12 mouse cellular contexts compared by ENCODE assay signal in the genomic region with DNA sequence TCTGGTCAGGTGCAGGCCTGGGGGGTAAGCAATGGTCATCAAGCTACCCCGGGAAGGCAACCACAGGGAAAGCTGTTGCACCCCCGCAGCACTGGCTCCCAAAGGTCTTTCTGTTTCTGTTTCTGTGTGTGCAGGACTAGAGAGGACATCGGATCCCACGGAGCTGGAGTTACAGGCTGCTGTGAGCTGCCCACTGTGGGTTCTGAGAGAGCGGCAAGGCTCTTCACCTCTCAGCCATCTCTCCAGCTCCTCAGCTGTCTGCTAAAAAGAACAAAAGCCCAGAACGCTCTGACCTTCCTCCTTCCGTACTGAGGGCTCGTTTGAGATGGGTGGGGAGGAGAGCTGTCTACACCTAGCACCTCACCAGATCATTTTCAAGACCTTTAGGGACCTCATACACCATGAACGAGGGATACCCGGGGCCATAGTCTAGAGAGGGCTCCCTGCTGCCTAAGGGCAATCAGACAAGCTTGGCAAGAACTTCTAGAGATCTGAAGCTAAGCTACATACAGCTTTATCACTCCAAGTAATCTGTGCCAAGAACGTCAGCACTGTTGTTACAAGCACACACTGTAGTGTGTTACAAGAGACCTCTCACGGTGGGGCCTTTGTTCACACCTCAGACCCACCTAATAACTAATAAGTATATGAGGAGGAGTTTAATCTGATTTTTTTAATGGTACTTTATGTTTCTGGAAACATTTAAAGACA. TPM values are rescaled to one million over a fixed set of nuclear protein-coding genes. Genes with fewer than 3 reads are reported as not detected.
DNase-seq lines count a peak whose midpoint lies in the region; ATAC-seq and TF ChIP-seq lines count a peak whose summit lies in the region.
"Had no signal": no experiment of that assay in that cellular context is flagged by ENCODE, and none has a peak within 500 bp of the region (broad histone marks: within the 10 kb centered on the region; RNA-seq: fewer than 3 reads in every experiment).

No protein-coding gene starts in this region.

- ATAC-seq in lung, embryonic 14.5 days (ENCODE audit: insufficient read depth): peak; percentile 39
- ATAC-seq in embryonic facial prominence, embryonic 13.5 days (ENCODE audit: insufficient number of reproducible peaks, insufficient read depth, low FRiP score, low TSS enrichment, low read depth): no peak

- no peaks in the 10 kb centered on the region for H3K9me3 ChIP-seq in lung, embryonic 14.5 days (ENCODE audit: low read depth, low read length)
- H3K9me3 ChIP-seq in embryonic facial prominence, embryonic 13.5 days: no peaks in the 10 kb centered on the region
- no peaks in the 10 kb centered on the region for H3K9me3 ChIP-seq in limb, embryonic 10.5 days (replicated peaks)

- peak overlapping the region; percentile 9; the same call in 1 of the 2 replicates for H3K9ac ChIP-seq in lung, embryonic 14.5 days
- no peak overlapping the region; the same call in 1 of the 2 replicates for H3K9ac ChIP-seq in embryonic facial prominence, embryonic 13.5 days

- peaks cover 11% of the 10 kb centered on the region for H3K4me1 ChIP-seq in lung, embryonic 14.5 days (ENCODE audit: insufficient read depth)
- H3K4me1 ChIP-seq in embryonic facial prominence, embryonic 13.5 days: peaks cover 41% of the 10 kb centered on the region
- H3K4me1 ChIP-seq in limb, embryonic 10.5 days: peaks cover 11% of the 10 kb centered on the region; the same call in 1 of the 2 replicates

- WGBS in lung, embryonic 14.5 days: 39% methylated on average over 12 of the region's 12 CpGs
- WGBS in embryonic facial prominence, embryonic 13.5 days: 62% methylated on average over 12 of the region's 12 CpGs
- WGBS in limb, embryonic 10.5 days: 73% methylated on average over 12 of the region's 12 CpGs

- TF ChIP-seq CTCF in lung, embryonic 14.5 days (IDR thresholded peaks at IDR 0.05; ENCODE audit: low read depth): no peak

- intact Hi-C loops in heart, postnatal 25 days (cut with DNase I): no loop called here

- DNase-seq in heart, adult 11 months: peak; percentile 90
- no peak for DNase-seq in heart, postnatal 25 days (ENCODE audit: low spot score)
- peak; percentile 54 for DNase-seq in lung, embryonic 14.5 days
- no peak for DNase-seq in lung, postnatal 10 days
- DNase-seq in limb, embryonic 10.5 days (ENCODE audit: low spot score): no peak
- DNase-seq in spleen, postnatal 10 days (ENCODE audit: low spot score in 2 of 2): no peak
- DNase-seq in layer of hippocampus, adult 9-11 months: no peak
- DNase-seq: cerebellum, postnatal 36 days; kidney, adult 11 months; thymus, postnatal 14 days had no signal

- H3K4me3 ChIP-seq in lung, embryonic 14.5 days (ENCODE audit: low read depth, low read length): no peak overlapping the region
- H3K4me3 ChIP-seq in embryonic facial prominence, embryonic 13.5 days: no peak overlapping the region
- H3K4me3 ChIP-seq in limb, embryonic 10.5 days: no peak overlapping the region

- peak overlapping the region; percentile 46 for H3K27ac ChIP-seq in lung, embryonic 14.5 days (ENCODE audit: low read depth)
- H3K27ac ChIP-seq in embryonic facial prominence, embryonic 13.5 days: peak overlapping the region; percentile 28; the same call in 1 of the 2 replicates
- 0 out of 2 replicates have a peak overlapping the region, but pooled peaks have one; percentile 25 for H3K27ac ChIP-seq in limb, embryonic 10.5 days

- no peaks in the 10 kb centered on the region for H3K36me3 ChIP-seq in lung, embryonic 14.5 days (ENCODE audit: insufficient read depth)
- H3K36me3 ChIP-seq in embryonic facial prominence, embryonic 13.5 days: no peaks in the 10 kb centered on the region
- 0 out of 2 replicates have a peak, but pooled peaks cover 6% of the 10 kb centered on the region for H3K36me3 ChIP-seq in limb, embryonic 10.5 days

- H3K27me3 ChIP-seq in lung, embryonic 14.5 days (ENCODE audit: insufficient read depth, low read length): no peaks in the 10 kb centered on the region
- no peaks in the 10 kb centered on the region for H3K27me3 ChIP-seq in embryonic facial prominence, embryonic 13.5 days
- no peaks in the 10 kb centered on the region for H3K27me3 ChIP-seq in limb, embryonic 10.5 days (ENCODE audit: low read depth, poor library complexity, severe bottlenecking)
- H3K27me3 ChIP-seq: CH12.LX had no signal

- 0 out of 2 replicates have a peak overlapping the region, but pooled peaks have one; percentile 7 for H3K4me2 ChIP-seq in lung, embryonic 14.5 days
- no peak overlapping the region for H3K4me2 ChIP-seq in embryonic facial prominence, embryonic 13.5 days

RNA-seq across cellular contexts. Expression of gene Map4k3, which starts 29.9 kb away (rescaled TPM):
- 10 to 100 TPM; 24.0 to 24.4 TPM for total RNA-seq in heart, postnatal 25 days (2021)
- polyA plus RNA-seq in lung, embryonic 14.5 days (2014; fragmentation: Nextera tagmentation; extraction: Ambion mirVana): 62.7 and 64.7 TPM in 2 replicates
- 23.7 and 31.7 TPM in 2 replicates for polyA plus RNA-seq in embryonic facial prominence, embryonic 13.5 days (2015; fragmentation: Nextera tagmentation; extraction: Ambion mirVana)
- polyA plus RNA-seq in limb, embryonic 10.5 days (2016; fragmentation: Nextera tagmentation; extraction: Ambion mirVana): 19.3 and 25.3 TPM in 2 replicates

Comparison
In these comparisons a context has a peak if more than half of its experiments do, and no peak if none do; other contexts are left out.
1. DNase-seq: peak in heart, adult 11 months (single experiment) and lung, embryonic 14.5 days (single experiment); none in heart, postnatal 25 days (single experiment), lung, postnatal 10 days (single experiment), limb, embryonic 10.5 days (single experiment), spleen, postnatal 10 days (0 of 2) and layer of hippocampus, adult 9-11 months (single experiment).
2. Peak in every context shown above with its lines, with median percentiles within 50 percentile points of each other: H3K27ac ChIP-seq.